Comparison of ENCODE assay signal across 9 mouse cellular contexts in the genomic region with DNA sequence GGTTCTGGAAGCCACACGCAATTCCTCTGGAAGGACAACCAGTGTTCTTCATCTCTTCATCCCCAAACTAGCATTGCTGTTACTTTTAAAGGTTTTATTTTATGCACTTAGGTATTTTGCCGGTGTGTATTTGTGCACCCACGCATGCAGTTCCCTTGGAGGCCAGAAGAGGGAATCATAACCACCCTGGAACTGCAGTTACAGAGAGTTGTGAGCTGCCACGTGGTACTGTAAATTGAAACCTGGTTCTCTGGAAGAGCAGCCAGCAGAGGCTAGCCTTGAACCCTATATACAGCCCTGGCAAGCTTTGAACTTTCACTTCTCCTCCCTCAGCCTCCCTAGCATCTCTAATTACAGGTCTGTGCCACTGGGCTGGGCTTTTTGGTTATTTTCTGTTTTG. TPM values are rescaled to one million over a fixed set of nuclear protein-coding genes. Genes with fewer than 3 reads are reported as not detected.
A peak's percentile ranks its signal among the peaks of the same experiment; 100 is the strongest.
DNase-seq lines count a peak whose midpoint lies in the region; ATAC-seq and TF ChIP-seq lines count a peak whose summit lies in the region.
"Had no signal": no experiment of that assay in that cellular context is flagged by ENCODE, and none has a peak within 500 bp of the region (broad histone marks: within the 10 kb centered on the region; RNA-seq: fewer than 3 reads in every experiment).

No protein-coding gene starts in this region.

- no peaks in the 10 kb centered on the region for H3K4me1 ChIP-seq in embryonic facial prominence, embryonic 11.5 days (ENCODE audit: control insufficient read depth, insufficient read depth, low read length)
- H3K4me1 ChIP-seq in embryonic facial prominence, embryonic 10.5 days, result peaks cover 5% of the 10 kb centered on the region; the same call in 1 of the 2 replicates
- H3K4me1 ChIP-seq in lung, postnatal 0 days (ENCODE audit: insufficient read depth, low read depth, low read length), result no peaks in the 10 kb centered on the region
- H3K4me1 ChIP-seq in stomach, postnatal 0 days (replicated peaks; ENCODE audit: control insufficient read depth, insufficient read depth), result no peaks in the 10 kb centered on the region
- H3K4me1 ChIP-seq: hindbrain, embryonic 15.5 days had no signal

- no peak for TF ChIP-seq EP300 in lung, postnatal 0 days (IDR thresholded peaks at IDR 0.05)
- TF ChIP-seq EP300 in stomach, postnatal 0 days (optimal IDR thresholded peaks at IDR 0.05), result no peak

- H3K9ac ChIP-seq in embryonic facial prominence, embryonic 11.5 days (replicated peaks; ENCODE audit: low read length), result no peak overlapping the region
- H3K9ac ChIP-seq in lung, postnatal 0 days (replicated peaks; ENCODE audit: low read depth), result no peak overlapping the region
- no peak overlapping the region for H3K9ac ChIP-seq in stomach, postnatal 0 days (ENCODE audit: low read length)
- H3K9ac ChIP-seq: hindbrain, embryonic 15.5 days had no signal

- peak; percentile 39 for DNase-seq in embryonic facial prominence, embryonic 11.5 days (ENCODE audit: low spot score)
- no peak for DNase-seq in embryonic facial prominence, embryonic 10.5 days (ENCODE audit: low spot score)
- no peak for DNase-seq in lung, postnatal 0 days (ENCODE audit: low spot score)
- no peak for DNase-seq in lung, postnatal 14 days
- DNase-seq in stomach, postnatal 0 days (ENCODE audit: low spot score), result no peak
- DNase-seq in left cerebral cortex, adult 18-20 months (ENCODE audit: low spot score in 2 of 2), result no peak

- 57% methylated on average over 4 of the region's 4 CpGs for WGBS in embryonic facial prominence, embryonic 11.5 days
- 58% methylated on average over 4 of the region's 4 CpGs for WGBS in embryonic facial prominence, embryonic 10.5 days
- 56% methylated on average over 4 of the region's 4 CpGs for WGBS in lung, postnatal 0 days
- 58% methylated on average over 4 of the region's 4 CpGs for WGBS in stomach, postnatal 0 days

- no peak overlapping the region for H3K4me3 ChIP-seq in embryonic facial prominence, embryonic 11.5 days (ENCODE audit: low read depth, low read length)
- no peak overlapping the region for H3K4me3 ChIP-seq in embryonic facial prominence, embryonic 10.5 days
- H3K4me3 ChIP-seq in lung, postnatal 0 days (ENCODE audit: low read depth, low read length), result no peak overlapping the region
- H3K4me3 ChIP-seq in stomach, postnatal 0 days (ENCODE audit: low read depth, low read length), result no peak overlapping the region
- H3K4me3 ChIP-seq: hindbrain, embryonic 15.5 days had no signal

- no peak overlapping the region for H3K4me2 ChIP-seq in embryonic facial prominence, embryonic 11.5 days (ENCODE audit: low read depth, low read length)
- H3K4me2 ChIP-seq in lung, postnatal 0 days (replicated peaks; ENCODE audit: low read depth, low read length), result no peak overlapping the region
- H3K4me2 ChIP-seq in stomach, postnatal 0 days (replicated peaks; ENCODE audit: low read depth), result no peak overlapping the region
- H3K4me2 ChIP-seq: hindbrain, embryonic 15.5 days had no signal

- H3K9me3 ChIP-seq in embryonic facial prominence, embryonic 11.5 days (replicated peaks; ENCODE audit: control insufficient read depth, low read length), result no peaks in the 10 kb centered on the region
- H3K9me3 ChIP-seq in embryonic facial prominence, embryonic 10.5 days, result peaks cover 3% of the 10 kb centered on the region; the same call in 1 of the 2 replicates
- no peaks in the 10 kb centered on the region for H3K9me3 ChIP-seq in lung, postnatal 0 days (ENCODE audit: low read length)
- H3K9me3 ChIP-seq in stomach, postnatal 0 days (ENCODE audit: control insufficient read depth, low read length), result no peaks in the 10 kb centered on the region

- TF ChIP-seq CTCF in lung, postnatal 0 days (IDR thresholded peaks at IDR 0.05), result peak; percentile 61
- peak; percentile 64 for TF ChIP-seq CTCF in stomach, postnatal 0 days (IDR thresholded peaks at IDR 0.05; ENCODE audit: low read depth)

- H3K27me3 ChIP-seq in embryonic facial prominence, embryonic 11.5 days (ENCODE audit: control insufficient read depth, insufficient read depth, low read length), result no peaks in the 10 kb centered on the region
- H3K27me3 ChIP-seq in embryonic facial prominence, embryonic 10.5 days (replicated peaks; ENCODE audit: low read depth, poor library complexity, severe bottlenecking), result no peaks in the 10 kb centered on the region
- no peaks in the 10 kb centered on the region for H3K27me3 ChIP-seq in lung, postnatal 0 days (replicated peaks; ENCODE audit: insufficient read depth, low read length)
- H3K27me3 ChIP-seq in stomach, postnatal 0 days (ENCODE audit: control insufficient read depth, insufficient read depth, low read length), result no peaks in the 10 kb centered on the region
- H3K27me3 ChIP-seq: hindbrain, embryonic 15.5 days had no signal

- no peak for ATAC-seq in embryonic facial prominence, embryonic 11.5 days (replicated peaks; ENCODE audit: insufficient number of reproducible peaks, low FRiP score, low TSS enrichment, low read depth)
- no peak for ATAC-seq in lung, postnatal 0 days
- ATAC-seq in erythroblast, adult 5-6 weeks (replicated peaks; ENCODE audit: low FRiP score, poor library complexity, severe bottlenecking), result peak; percentile 65; the same call in 1 of the 2 replicates
- ATAC-seq in stomach, postnatal 0 days (ENCODE audit: low FRiP score, low TSS enrichment), result no peak
- ATAC-seq in cerebellum, adult (ENCODE audit: insufficient number of reproducible peaks, low FRiP score, low TSS enrichment), result no peak

- H3K27ac ChIP-seq in embryonic facial prominence, embryonic 11.5 days (replicated peaks; ENCODE audit: low read depth, low read length), result no peak overlapping the region
- H3K27ac ChIP-seq in embryonic facial prominence, embryonic 10.5 days (replicated peaks), result no peak overlapping the region
- H3K27ac ChIP-seq in lung, postnatal 0 days (ENCODE audit: low read length), result no peak overlapping the region
- no peak overlapping the region for H3K27ac ChIP-seq in stomach, postnatal 0 days (replicated peaks)
- H3K27ac ChIP-seq: hindbrain, embryonic 15.5 days had no signal

- no peaks in the 10 kb centered on the region for H3K36me3 ChIP-seq in embryonic facial prominence, embryonic 11.5 days (replicated peaks; ENCODE audit: control insufficient read depth, insufficient read depth, low read depth, low read length)
- no peaks in the 10 kb centered on the region for H3K36me3 ChIP-seq in embryonic facial prominence, embryonic 10.5 days (replicated peaks)
- no peaks in the 10 kb centered on the region for H3K36me3 ChIP-seq in lung, postnatal 0 days (ENCODE audit: insufficient read depth, low read length)
- no peaks in the 10 kb centered on the region for H3K36me3 ChIP-seq in stomach, postnatal 0 days (ENCODE audit: control insufficient read depth, insufficient read depth, low read length)
- H3K36me3 ChIP-seq: hindbrain, embryonic 15.5 days had no signal

RNA-seq across cellular contexts. Expression of gene Igf2bp3, which starts 18.6 kb away (rescaled TPM):
- 138 and 149 TPM in 2 replicates for polyA plus RNA-seq in embryonic facial prominence, embryonic 11.5 days (2014; fragmentation: Nextera tagmentation; extraction: Ambion mirVana)
- 159 TPM in 2 replicates for polyA plus RNA-seq in embryonic facial prominence, embryonic 10.5 days (2016; fragmentation: Nextera tagmentation; extraction: Ambion mirVana)
- polyA plus RNA-seq in lung, postnatal 0 days (2015; fragmentation: Nextera tagmentation; extraction: Ambion mirVana), result 20.8 and 23.7 TPM in 2 replicates
- not detected in 2 replicates for total RNA-seq in erythroblast, adult 5-6 weeks (2015; ENCODE audit: low replicate concordance)
- not detected in 2 replicates for total RNA-seq in erythroblast, adult 5-6 weeks (2017; ENCODE audit: low replicate concordance)
- polyA plus RNA-seq in stomach, postnatal 0 days (2015; fragmentation: Nextera tagmentation; extraction: Ambion mirVana), result 40.7 and 43.6 TPM in 2 replicates
- not detected for total RNA-seq in left cerebral cortex, adult 18-20 months (2021)

RNA-seq across cellular contexts. Expression of gene Tra2a, which starts 30.5 kb away (rescaled TPM):
- polyA plus RNA-seq in embryonic facial prominence, embryonic 11.5 days (2014; fragmentation: Nextera tagmentation; extraction: Ambion mirVana), result 53.3 and 55.5 TPM in 2 replicates
- polyA plus RNA-seq in embryonic facial prominence, embryonic 10.5 days (2016; fragmentation: Nextera tagmentation; extraction: Ambion mirVana), result 123 and 132 TPM in 2 replicates
- polyA plus RNA-seq in lung, postnatal 0 days (2015; fragmentation: Nextera tagmentation; extraction: Ambion mirVana), result 45.3 and 72.6 TPM in 2 replicates
- 73.6 and 81.3 TPM in 2 replicates for total RNA-seq in erythroblast, adult 5-6 weeks (2015; ENCODE audit: low replicate concordance)
- total RNA-seq in erythroblast, adult 5-6 weeks (2017; ENCODE audit: low replicate concordance), result 56.5 and 90.1 TPM in 2 replicates
- 34.6 and 35.4 TPM in 2 replicates for polyA plus RNA-seq in stomach, postnatal 0 days (2015; fragmentation: Nextera tagmentation; extraction: Ambion mirVana)
- 10 to 100 TPM; 80.5 to 84.7 TPM for total RNA-seq in left cerebral cortex, adult 18-20 months (2021)
